Mouse (Mus musculus) spleen, adult 12 weeks (tissue): ENCODE results near the gene Wdr90.

Experiments used
- DNase-seq: peaks from one replicate; pipeline ENCODE4 v3.0.0; 2022; ENCODE audit warnings: low spot score

The Wdr90 gene

GRCm38 (mm10) chr17:25802825-25803517 is 58.3 kb downstream of the Wdr90 start:
- no peak for DNase-seq

DNA sequence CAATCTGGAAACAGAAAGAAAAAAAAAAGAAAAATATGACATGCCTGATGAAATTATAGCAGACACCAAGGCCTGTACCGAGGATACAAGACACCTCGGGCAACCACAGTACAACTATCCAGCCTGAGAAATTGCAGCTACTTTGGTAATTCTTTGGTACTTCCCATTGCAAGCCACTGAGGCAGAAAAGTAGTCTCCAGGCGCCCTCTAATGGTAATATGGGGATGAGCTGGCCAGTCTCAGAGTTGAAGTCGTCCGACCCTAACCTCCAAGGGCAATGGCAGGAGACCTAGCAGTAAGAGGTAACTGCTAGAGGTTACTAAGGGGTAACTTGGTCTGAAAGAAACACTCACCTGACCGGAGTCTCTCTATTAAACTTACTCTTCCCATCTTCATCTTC is 60.3 kb downstream of the Wdr90 start:
- peak; percentile 50 for DNase-seq

DNA sequence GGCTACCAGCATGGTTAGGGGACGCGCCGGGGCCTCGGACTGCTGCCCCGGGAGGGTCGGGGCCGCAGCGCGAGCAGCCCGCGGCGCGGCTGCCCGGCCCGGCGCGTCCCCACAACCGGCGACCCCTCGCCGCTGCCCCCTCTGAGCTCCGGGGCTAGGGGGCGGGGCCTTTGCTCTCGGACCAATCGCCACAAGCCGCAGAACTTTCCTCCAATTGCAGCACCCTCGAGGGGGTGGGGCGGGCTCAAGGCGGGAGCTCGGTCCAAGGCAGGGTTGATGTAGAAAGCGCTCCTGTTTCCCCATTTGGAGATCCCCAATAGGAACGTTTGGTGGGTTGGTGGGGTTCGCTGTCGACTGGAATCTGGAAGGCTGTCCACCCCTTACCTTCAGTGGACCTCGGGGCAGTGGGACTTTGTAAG is 64.3 kb downstream of the Wdr90 start, which contains the start of gene Metrn:
Gene Metrn, minus strand, starts transcription at position 186 of the 419 bp plus-strand sequence.
- peak; percentile 75 for DNase-seq

GRCm38 (mm10) chr17:25796211-25796771 is 65.0 kb downstream of the Wdr90 start:
- DNase-seq, result no peak

DNA sequence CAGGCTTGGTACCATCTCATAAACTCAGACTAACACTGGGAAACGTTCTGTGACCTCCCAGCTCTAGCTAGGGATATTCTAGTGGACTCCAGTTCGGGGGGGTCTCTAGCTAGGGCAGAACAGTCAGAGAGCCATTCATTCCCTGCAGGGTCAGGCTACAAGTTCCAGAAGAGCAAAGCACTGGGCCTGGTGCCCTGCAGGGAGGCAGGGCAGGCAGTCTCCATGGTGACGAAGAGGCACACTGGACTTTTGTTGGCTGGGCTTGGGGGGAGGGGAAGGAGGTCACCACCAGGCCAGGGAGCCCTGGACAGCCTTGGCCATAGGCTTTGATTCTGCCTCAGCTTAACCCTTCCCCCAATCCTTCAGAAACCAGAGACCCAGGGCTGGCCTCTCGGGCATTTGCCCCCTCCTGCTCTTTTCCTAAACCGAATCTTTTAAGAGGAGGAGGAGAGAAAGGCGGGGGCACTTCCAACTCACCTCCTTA is 65.7 kb downstream of the Wdr90 start, which contains the start of gene AC134908.4:
Gene AC134908.4, minus strand, starts transcription at position 51 of the 484 bp plus-strand sequence.
- no peak for DNase-seq

GRCm38 (mm10) chr17:25794998-25795397 is 66.3 kb downstream of the Wdr90 start:
- no peak for DNase-seq
